Mouse (Mus musculus): Measurements from ENCODE around the gene Azin2.

Gene Azin2

GRCm38 (mm10) chr4:128935595-128935994, 26.6 kb downstream of the Azin2 start:
- DNase-seq (ENCODE audit: low spot score): no peak

GRCm38 (mm10) chr4:128932783-128933182, 29.5 kb downstream of the Azin2 start:
- DNase-seq (ENCODE audit: low spot score): no peak

- peak; percentile 76 for DNase-seq (ENCODE audit: low spot score)
Observed at GRCm38 (mm10) chr4:128924841-128925606, 37.2 kb downstream of the Azin2 start.

- DNase-seq (ENCODE audit: low spot score): no peak
Observed at GRCm38 (mm10) chr4:128923603-128924002, 38.6 kb downstream of the Azin2 start.

GRCm38 (mm10) chr4:128919106-128919505, 43.1 kb downstream of the Azin2 start:
- no peak for DNase-seq (ENCODE audit: low spot score)

- DNase-seq (ENCODE audit: low spot score): no peak
Observed at GRCm38 (mm10) chr4:128918187-128918586, 44.1 kb downstream of the Azin2 start.

- DNase-seq (ENCODE audit: low spot score): no peak
Observed at GRCm38 (mm10) chr4:128917756-128918155, 44.5 kb downstream of the Azin2 start.

GRCm38 (mm10) chr4:128917119-128917518, 45.1 kb downstream of the Azin2 start:
- DNase-seq (ENCODE audit: low spot score): no peak

GRCm38 (mm10) chr4:128913794-128914193, 48.4 kb downstream of the Azin2 start:
- no peak for DNase-seq (ENCODE audit: low spot score)

- DNase-seq (ENCODE audit: low spot score): no peak
Observed at GRCm38 (mm10) chr4:128912085-128912484, 50.2 kb downstream of the Azin2 start.

GRCm38 (mm10) chr4:128910276-128911063, 51.8 kb downstream of the Azin2 start:
- DNase-seq (ENCODE audit: low spot score): no peak

GRCm38 (mm10) chr4:128909378-128909831, 52.8 kb downstream of the Azin2 start:
- DNase-seq (ENCODE audit: low spot score): no peak

- DNase-seq (ENCODE audit: low spot score): peak; percentile 34
Observed at GRCm38 (mm10) chr4:128908586-128909377, 53.5 kb downstream of the Azin2 start.

GRCm38 (mm10) chr4:128907238-128907968, 54.8 kb downstream of the Azin2 start:
- no peak for DNase-seq (ENCODE audit: low spot score)

GRCm38 (mm10) chr4:128906757-128907156, 55.5 kb downstream of the Azin2 start:
- DNase-seq (ENCODE audit: low spot score): no peak

- DNase-seq (ENCODE audit: low spot score): no peak
Observed at GRCm38 (mm10) chr4:128905251-128905650, 57.0 kb downstream of the Azin2 start.

- DNase-seq (ENCODE audit: low spot score): no peak
Observed at GRCm38 (mm10) chr4:128904035-128904800, 58.0 kb downstream of the Azin2 start.

GRCm38 (mm10) chr4:128902390-128902789, 59.9 kb downstream of the Azin2 start:
- no peak for DNase-seq (ENCODE audit: low spot score)

- no peak for DNase-seq (ENCODE audit: low spot score)
Observed at GRCm38 (mm10) chr4:128900484-128900883, 61.8 kb downstream of the Azin2 start.

GRCm38 (mm10) chr4:128899332-128899731, 62.9 kb downstream of the Azin2 start:
- DNase-seq (ENCODE audit: low spot score): peak; percentile 63

- DNase-seq (ENCODE audit: low spot score): no peak
Observed at GRCm38 (mm10) chr4:128897911-128898421, 64.3 kb downstream of the Azin2 start.
